Mouse (Mus musculus) liver, postnatal 0 days (tissue): ENCODE results near the gene Cep126. TPM values are rescaled to one million over a fixed set of nuclear protein-coding genes. Genes with fewer than 3 reads are reported as not detected.

Source experiments
- ATAC-seq: fragments of 200-750 bp; cut with Nextera tagmentation; 2 replicates; pipeline ENCODE4 v1.8.0; 2017; ENCODE audit warnings: mild to moderate bottlenecking, moderate library complexity
- DNase-seq: peaks from one replicate; pipeline ENCODE4 v3.0.0-alpha.2; 2016
- H3K27ac ChIP-seq: fragments of 300-500 bp; sonication (generic); 2 replicates; pipeline ENCODE4 v1.5.1; 2014; ENCODE audit warnings: antibody characterized with exemption, moderate library complexity, mild to moderate bottlenecking, low read depth
- H3K27me3 ChIP-seq: fragments of 300-500 bp; sonication (generic); 2 replicates; pipeline ENCODE4 v1.6.1; 2014; ENCODE audit warnings: low read length, control low read depth, mixed read lengths; ENCODE audit not compliant: insufficient read depth
- H3K36me3 ChIP-seq: fragments of 300-500 bp; sonication (generic); replicated peaks from 2 replicates; pipeline ENCODE4 v1.6.1; 2014; ENCODE audit warnings: mild to moderate bottlenecking, control low read depth, low read length, moderate library complexity, mixed read lengths; ENCODE audit not compliant: insufficient read depth
- H3K4me1 ChIP-seq: fragments of 300-500 bp; sonication (generic); 2 replicates; pipeline ENCODE4 v1.6.1; 2014; ENCODE audit warnings: antibody characterized with exemption, mild to moderate bottlenecking, control low read depth; ENCODE audit not compliant: insufficient read depth
- H3K4me2 ChIP-seq: fragments of 300-500 bp; sonication (generic); 2 replicates; pipeline ENCODE4 v1.6.1; 2014; ENCODE audit warnings: low read depth, mild to moderate bottlenecking, low read length, moderate library complexity, mixed read lengths
- H3K4me3 ChIP-seq: fragments of 300-500 bp; sonication (generic); 2 replicates; pipeline ENCODE4 v1.5.1; 2014; ENCODE audit warnings: low read depth, low read length
- H3K9ac ChIP-seq: fragments of 300-500 bp; sonication (generic); replicated peaks from 2 replicates; pipeline ENCODE4 v1.6.1; 2014; ENCODE audit warnings: mild to moderate bottlenecking, moderate library complexity
- H3K9me3 ChIP-seq: fragments of 300-500 bp; sonication (generic); 2 replicates; pipeline ENCODE4 v1.6.1; 2016; ENCODE audit warnings: mild to moderate bottlenecking, control low read depth, low read length, mixed read lengths
- CTCF ChIP-seq: sonication (generic); IDR thresholded peaks from 2 replicates; pipeline ENCODE4 v1.5.1; 2016; ENCODE audit warnings: antibody characterized with exemption, low read depth
- EP300 ChIP-seq: IDR thresholded peaks from 2 replicates; pipeline ENCODE4 v1.6.1; 2016; ENCODE audit warnings: antibody characterized with exemption, low read depth, mild to moderate bottlenecking
- WGBS: fragments of 180-500 bp; shearing (Covaris S2); extraction: QIAGEN DNeasy Blood & Tissue Kit; methylation state at CpG from one replicate; pipeline ENCODE4 v1.1.7; 2014; ENCODE audit not compliant: insufficient replicate concordance; 5-methylcytosine and 5-hydroxymethylcytosine counted together
- polyA plus RNA-seq: library from polyadenylated mRNA; unstranded; fragments of >200 nt; fragmentation: Nextera tagmentation; extraction: Ambion mirVana; gene quantifications from 2 replicates; pipeline ENCODE4 v1.2.1, GENCODE M21; 2015

The Cep126 gene
- polyA plus RNA-seq = 0.09 and 0.12 TPM in 2 replicates

GRCm38 (mm10) chr9:8134117-8134574 is at the start of gene Cep126:
Gene Cep126 (minus strand): TSS chr9:8134294.
- peaks cover 11% of the 10 kb centered on the region for H3K27me3 ChIP-seq
- peak; percentile 83 for DNase-seq
- 4% methylated on average over 68 of the region's 72 CpGs for WGBS

DNA sequence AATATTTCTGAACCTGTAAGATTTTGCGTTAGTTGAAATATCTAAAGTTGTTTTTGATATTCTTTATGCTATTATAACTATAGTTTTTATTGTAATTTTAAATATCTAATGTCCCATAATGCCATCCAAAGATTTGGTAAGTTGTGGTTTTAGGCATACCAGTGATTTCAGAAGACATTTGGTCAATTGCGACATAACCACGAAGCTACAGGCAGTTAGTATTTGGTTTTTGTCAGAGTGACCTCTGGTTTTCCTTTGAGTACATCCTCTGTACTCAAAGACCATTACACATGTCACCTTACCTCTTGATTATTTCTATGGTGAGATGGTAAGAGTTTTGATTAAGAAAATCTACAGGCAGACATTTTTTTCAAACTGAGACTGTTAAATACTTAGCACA is 45.5 kb upstream of the Cep126 start:
- ATAC-seq (no peak), DNase-seq (no peak)
- 64% methylated on average over 3 of the region's 3 CpGs for WGBS
- H3K27me3 ChIP-seq = no peaks in the 10 kb centered on the region
- no peaks in the 10 kb centered on the region for H3K4me1 ChIP-seq
- H3K36me3 ChIP-seq = no peaks in the 10 kb centered on the region
- H3K9ac ChIP-seq = no peak overlapping the region
- no peak overlapping the region for H3K4me3 ChIP-seq
- H3K4me2 ChIP-seq = no peak overlapping the region
- H3K27ac ChIP-seq = no peak overlapping the region
- H3K9me3 ChIP-seq = no peaks in the 10 kb centered on the region
- TF ChIP-seq EP300 (no peak), CTCF (no peak)

More at GRCm38 (mm10) chr9:8134117-8134574, at the start of gene Cep126:
- peak; percentile 96 for ATAC-seq
- no peaks in the 10 kb centered on the region for H3K36me3 ChIP-seq
- H3K4me3 ChIP-seq = peak within 1 kb of the TSS; percentile 60
- H3K4me2 ChIP-seq = peak within 1 kb of the TSS; percentile 87
- no peaks in the 10 kb centered on the region for H3K9me3 ChIP-seq
- H3K9ac ChIP-seq = peak within 1 kb of the TSS; percentile 41; the same call in 1 of the 2 replicates
- peaks cover 4% of the 10 kb centered on the region for H3K4me1 ChIP-seq
- TF ChIP-seq EP300 = no peak
- TF ChIP-seq CTCF = no peak
- no peak within 1 kb of the TSS for H3K27ac ChIP-seq

DNA sequence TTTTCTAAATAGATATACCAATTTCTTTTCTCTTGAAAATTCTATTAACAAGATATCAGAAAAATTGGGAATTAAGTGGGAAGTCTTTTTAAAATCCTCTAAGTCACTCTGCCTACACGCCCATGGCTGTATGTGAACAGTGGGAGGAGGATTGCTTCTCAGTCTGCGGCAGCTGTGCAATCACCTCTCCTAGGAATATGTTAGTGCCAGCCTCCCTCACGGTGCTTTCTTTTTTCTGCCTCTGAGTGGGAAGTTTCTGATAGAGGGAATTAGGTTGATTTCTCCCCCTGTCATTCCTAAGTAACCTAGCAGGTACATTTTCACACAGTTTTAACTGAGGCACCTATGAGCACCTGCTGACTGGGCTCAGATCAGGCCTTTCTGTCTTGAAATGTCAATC is 43.0 kb upstream of the Cep126 start:
- no peaks in the 10 kb centered on the region for H3K27me3 ChIP-seq
- H3K36me3 ChIP-seq = no peaks in the 10 kb centered on the region
- no peak overlapping the region for H3K4me2 ChIP-seq
- DNase-seq (no peak), ATAC-seq (no peak)
- 58% methylated on average over 3 of the region's 3 CpGs for WGBS
- TF ChIP-seq CTCF (no peak), EP300 (no peak)
- H3K9ac ChIP-seq = no peak overlapping the region
- H3K4me3 ChIP-seq = no peak overlapping the region
- H3K9me3 ChIP-seq = no peaks in the 10 kb centered on the region
- H3K4me1 ChIP-seq = no peaks in the 10 kb centered on the region
- H3K27ac ChIP-seq = no peak overlapping the region

- DNase-seq (no peak), ATAC-seq (no peak)
- Histone ChIP-seq H3K36me3 (no peaks in the 10 kb centered on the region), H3K9me3 (no peaks in the 10 kb centered on the region), H3K4me3 (no peak overlapping the region), H3K27me3 (no peaks in the 10 kb centered on the region), H3K9ac (no peak overlapping the region), H3K4me1 (no peaks in the 10 kb centered on the region), H3K27ac (no peak overlapping the region), H3K4me2 (no peak overlapping the region)
- 81% methylated on average over 2 of the region's 2 CpGs for WGBS
- no peak for TF ChIP-seq CTCF
- TF ChIP-seq EP300 = no peak
Measured at GRCm38 (mm10) chr9:8157011-8157410, 22.9 kb upstream of the Cep126 start.

GRCm38 (mm10) chr9:8139501-8139900 is 5.4 kb upstream of the Cep126 start:
- ATAC-seq (no peak), DNase-seq (no peak)
- Histone ChIP-seq H3K4me1 (peaks cover 3% of the 10 kb centered on the region), H3K4me2 (no peak overlapping the region), H3K27me3 (peaks cover 6% of the 10 kb centered on the region), H3K9ac (no peak overlapping the region), H3K9me3 (no peaks in the 10 kb centered on the region), H3K27ac (no peak overlapping the region), H3K4me3 (no peak overlapping the region), H3K36me3 (no peaks in the 10 kb centered on the region)
- no peak for TF ChIP-seq EP300
- TF ChIP-seq CTCF = no peak
- 67% methylated on average over 1 of the region's 1 CpGs for WGBS

DNA sequence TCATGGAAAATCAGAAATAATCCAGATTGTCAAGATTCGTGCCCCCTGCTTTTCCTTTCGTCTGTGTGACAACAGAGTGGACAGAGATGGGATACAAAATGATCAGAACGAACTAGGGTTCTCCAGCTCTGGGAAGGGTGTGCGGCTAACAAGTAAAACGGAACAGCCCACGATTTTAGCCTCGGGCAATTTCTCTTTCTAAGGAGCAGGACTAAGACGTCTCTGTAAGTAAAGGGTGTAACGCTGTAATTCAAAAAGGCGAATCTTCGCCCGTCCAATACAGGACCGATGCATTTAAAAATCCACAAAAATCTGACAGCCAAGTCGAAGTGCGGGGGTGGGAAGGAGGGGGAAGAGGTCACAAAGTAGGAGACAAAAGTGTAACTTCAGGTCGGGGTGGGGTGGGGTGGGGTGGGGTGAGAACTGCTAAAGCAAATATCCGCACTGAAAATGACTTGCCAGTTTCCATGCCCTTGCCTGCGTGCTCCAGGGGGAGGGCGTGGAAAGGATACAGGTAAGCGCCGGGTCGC is 443 bp downstream of the Cep126 start:
- 3% methylated on average over 22 of the region's 22 CpGs for WGBS
- Histone ChIP-seq H3K27me3 (peaks cover 11% of the 10 kb centered on the region), H3K4me3 (peak overlapping the region; percentile 60), H3K9me3 (no peaks in the 10 kb centered on the region), H3K27ac (no peak overlapping the region), H3K4me2 (peak overlapping the region; percentile 87), H3K9ac (peak overlapping the region; percentile 41; the same call in 1 of the 2 replicates), H3K4me1 (peaks cover 4% of the 10 kb centered on the region), H3K36me3 (no peaks in the 10 kb centered on the region)
- ATAC-seq = no peak
- TF ChIP-seq EP300 = no peak
- no peak for TF ChIP-seq CTCF
- no peak for DNase-seq

GRCm38 (mm10) chr9:8123495-8123894 is 10.6 kb downstream of the Cep126 start:
- H3K4me2 ChIP-seq = no peak overlapping the region
- H3K9ac ChIP-seq = no peak overlapping the region
- H3K4me3 ChIP-seq = no peak overlapping the region
- no peaks in the 10 kb centered on the region for H3K27me3 ChIP-seq
- no peak for DNase-seq
- no peak for ATAC-seq
- WGBS = 74% methylated on average over 8 of the region's 8 CpGs
- no peaks in the 10 kb centered on the region for H3K4me1 ChIP-seq
- H3K27ac ChIP-seq = no peak overlapping the region
- H3K9me3 ChIP-seq = no peaks in the 10 kb centered on the region
- TF ChIP-seq EP300 (no peak), CTCF (no peak)
- no peaks in the 10 kb centered on the region for H3K36me3 ChIP-seq
